Mouse (Mus musculus): ENCODE results near the gene Syt16. TPM values are rescaled to one million over a fixed set of nuclear protein-coding genes. Genes with fewer than 3 reads are reported as not detected.

Gene Syt16
- polyA plus RNA-seq, 1 experiment, result 0.61 TPM

DNA sequence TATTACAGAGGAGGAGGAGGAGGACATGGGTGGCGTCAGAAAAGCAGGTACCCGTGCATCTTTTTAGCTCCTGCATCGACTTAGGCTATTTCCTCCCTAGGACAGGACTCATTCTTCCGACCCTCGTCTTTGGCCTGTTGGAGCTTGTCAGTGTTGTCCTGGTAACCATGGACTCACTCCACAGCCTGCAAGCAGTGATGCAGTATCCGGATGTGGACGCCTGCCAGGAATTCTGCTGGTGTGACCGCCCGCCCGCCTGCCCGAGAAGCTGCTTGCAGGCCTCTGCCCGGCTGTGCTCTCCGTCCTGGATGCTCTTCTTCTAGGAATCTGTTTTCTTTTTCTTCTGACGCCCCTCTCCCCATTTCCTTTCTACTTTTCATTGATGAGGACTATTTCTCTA lies 14.9 kb upstream of the Syt16 start:
- no peak for TF ChIP-seq POLR2A (IDR thresholded peaks at IDR 0.05; ENCODE audit: control insufficient read depth, low read depth, low read length)
- no peak for TF ChIP-seq CTCF (IDR thresholded peaks at IDR 0.05; ENCODE audit: control insufficient read depth, insufficient read depth, insufficient replicate concordance, low read depth, low read length)
- Histone ChIP-seq H3K27ac (ENCODE audit: control insufficient read depth, insufficient read depth, low read depth, low read length) (no peak overlapping the region), H3K27me3 (ENCODE audit: control insufficient read depth, insufficient read depth, low read length) (no peaks in the 10 kb centered on the region), H3K4me1 (ENCODE audit: control insufficient read depth, insufficient read depth, low read length) (no peaks in the 10 kb centered on the region), H3K4me3 (ENCODE audit: control insufficient read depth, low read depth, low read length) (no peak overlapping the region), H3K36me3 (ENCODE audit: control insufficient read depth, insufficient read depth, low read length) (no peaks in the 10 kb centered on the region; the same call in 1 of the 2 replicates)

DNA sequence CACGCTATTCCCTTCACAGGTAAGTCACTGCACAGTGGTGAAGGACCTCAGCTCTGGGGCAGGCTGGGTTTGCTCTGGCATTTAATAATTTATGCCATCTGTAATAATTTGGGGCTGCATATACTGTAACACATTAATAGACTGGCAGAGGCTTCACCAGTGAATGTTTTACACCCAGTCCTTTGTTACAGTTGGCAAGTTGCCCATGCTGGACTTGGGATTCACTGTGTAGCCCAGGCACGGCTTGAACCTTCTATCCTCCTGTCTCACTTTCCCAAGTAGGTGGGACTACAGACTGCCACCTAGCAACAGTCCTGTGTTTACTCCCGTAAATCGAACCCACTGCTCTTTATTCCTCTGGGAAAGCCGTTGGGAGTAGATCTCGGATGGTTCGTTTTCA lies 11.2 kb upstream of the Syt16 start:
- H3K27me3 ChIP-seq (ENCODE audit: control insufficient read depth, insufficient read depth, low read length), result no peaks in the 10 kb centered on the region
- H3K36me3 ChIP-seq (ENCODE audit: control insufficient read depth, insufficient read depth, low read length), result no peaks in the 10 kb centered on the region; the same call in 1 of the 2 replicates

DNA sequence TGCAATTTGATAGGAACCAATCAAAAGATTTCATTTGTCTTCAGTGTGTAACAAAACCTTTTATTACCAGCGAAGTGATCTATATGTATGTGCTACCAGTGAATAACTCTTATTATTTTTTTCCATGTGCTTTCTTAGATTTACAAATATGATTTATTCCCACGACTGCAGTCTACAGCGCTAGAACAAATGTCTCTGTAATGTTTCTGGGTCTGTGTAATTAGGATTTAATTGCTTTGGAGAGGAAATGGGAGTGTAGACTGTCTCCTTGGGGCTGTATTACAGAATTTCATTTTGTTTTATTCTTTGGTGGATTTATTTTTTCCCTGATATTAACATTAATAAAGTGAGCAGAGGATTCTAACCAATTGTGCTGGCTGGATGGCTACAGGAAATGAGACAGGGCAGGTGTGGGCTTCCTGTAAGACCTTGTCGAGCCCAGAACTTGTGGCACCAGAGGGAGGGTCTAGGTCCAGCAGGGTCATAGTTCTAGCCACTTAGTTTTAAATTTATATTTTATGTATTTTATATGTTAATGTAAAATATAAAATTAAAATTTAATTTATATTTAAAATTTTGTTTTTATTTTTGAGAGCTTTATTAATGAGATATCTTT lies 9.0 kb upstream of the Syt16 start:
- no peaks in the 10 kb centered on the region for H3K36me3 ChIP-seq (ENCODE audit: control insufficient read depth, insufficient read depth, low read length)

More for the DNA sequence above, 11.2 kb upstream of the Syt16 start:
- TF ChIP-seq CTCF (IDR thresholded peaks at IDR 0.05; ENCODE audit: control insufficient read depth, insufficient read depth, insufficient replicate concordance, low read depth, low read length) (no peak), POLR2A (IDR thresholded peaks at IDR 0.05; ENCODE audit: control insufficient read depth, low read depth, low read length) (no peak)
- Histone ChIP-seq H3K4me1 (ENCODE audit: control insufficient read depth, insufficient read depth, low read length) (no peaks in the 10 kb centered on the region), H3K4me3 (ENCODE audit: control insufficient read depth, low read depth, low read length) (no peak overlapping the region), H3K27ac (ENCODE audit: control insufficient read depth, insufficient read depth, low read depth, low read length) (no peak overlapping the region)

DNA sequence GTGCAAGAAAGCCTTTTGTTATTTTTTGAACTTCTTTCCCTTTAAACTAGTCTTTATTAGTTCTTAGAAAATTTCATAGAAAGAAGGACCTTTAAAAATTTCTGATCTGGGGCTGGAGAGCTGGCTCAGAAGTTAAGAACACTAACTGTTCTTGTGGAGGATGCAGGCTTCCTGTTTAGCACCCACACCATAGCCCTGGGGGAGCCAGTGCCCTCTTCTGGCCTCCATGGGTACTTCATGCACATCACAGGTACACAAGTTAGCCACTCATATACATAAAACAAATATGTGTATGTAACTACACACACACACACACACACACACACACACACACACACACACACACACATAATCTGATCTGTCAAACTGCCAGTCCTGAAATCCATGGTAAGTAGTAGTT lies 7.9 kb upstream of the Syt16 start:
- Histone ChIP-seq H3K27me3 (ENCODE audit: control insufficient read depth, insufficient read depth, low read length) (no peaks in the 10 kb centered on the region), H3K4me1 (ENCODE audit: control insufficient read depth, insufficient read depth, low read length) (no peaks in the 10 kb centered on the region), H3K36me3 (ENCODE audit: control insufficient read depth, insufficient read depth, low read length) (no peaks in the 10 kb centered on the region), H3K27ac (ENCODE audit: control insufficient read depth, insufficient read depth, low read depth, low read length) (no peak overlapping the region), H3K4me3 (ENCODE audit: control insufficient read depth, low read depth, low read length) (no peak overlapping the region)
- TF ChIP-seq POLR2A (IDR thresholded peaks at IDR 0.05; ENCODE audit: control insufficient read depth, low read depth, low read length), result no peak
- peak; percentile 60; the same call in 1 of the 2 replicates for TF ChIP-seq CTCF (IDR thresholded peaks at IDR 0.05; ENCODE audit: control insufficient read depth, insufficient read depth, insufficient replicate concordance, low read depth, low read length)

More for the DNA sequence above, 9.0 kb upstream of the Syt16 start:
- TF ChIP-seq CTCF (IDR thresholded peaks at IDR 0.05; ENCODE audit: control insufficient read depth, insufficient read depth, insufficient replicate concordance, low read depth, low read length), result no peak
- TF ChIP-seq POLR2A (IDR thresholded peaks at IDR 0.05; ENCODE audit: control insufficient read depth, low read depth, low read length), result no peak
- no peak overlapping the region for H3K4me3 ChIP-seq (ENCODE audit: control insufficient read depth, low read depth, low read length)
- H3K27me3 ChIP-seq (ENCODE audit: control insufficient read depth, insufficient read depth, low read length), result no peaks in the 10 kb centered on the region
- no peak overlapping the region for H3K27ac ChIP-seq (ENCODE audit: control insufficient read depth, insufficient read depth, low read depth, low read length)
- H3K4me1 ChIP-seq (ENCODE audit: control insufficient read depth, insufficient read depth, low read length), result no peaks in the 10 kb centered on the region

DNA sequence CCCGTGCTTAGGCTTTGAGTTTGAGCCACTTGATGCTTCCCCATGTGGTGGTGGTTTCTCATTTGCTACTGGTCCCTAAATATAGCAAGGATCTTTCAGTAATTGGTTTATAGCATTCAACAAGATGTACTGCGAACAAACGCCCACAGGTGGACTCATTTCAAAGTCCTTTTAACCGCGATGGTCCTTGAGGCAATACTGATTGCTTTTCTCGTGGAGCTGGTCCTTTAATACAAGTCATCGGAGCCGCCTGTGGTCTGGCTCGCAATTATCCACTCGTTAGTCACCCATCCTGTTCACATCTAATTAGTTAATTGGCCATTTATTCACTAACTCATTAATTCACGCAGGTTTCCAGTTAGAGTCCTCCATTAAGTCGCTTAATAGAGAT lies 560 bp upstream of the Syt16 start:
- no peak overlapping the region for H3K4me3 ChIP-seq (ENCODE audit: control insufficient read depth, low read depth, low read length)
- no peak overlapping the region for H3K27ac ChIP-seq (ENCODE audit: control insufficient read depth, insufficient read depth, low read depth, low read length)
- no peaks in the 10 kb centered on the region for H3K36me3 ChIP-seq (ENCODE audit: control insufficient read depth, insufficient read depth, low read length)
- peaks cover 12% of the 10 kb centered on the region for H3K4me1 ChIP-seq (ENCODE audit: control insufficient read depth, insufficient read depth, low read length)
- TF ChIP-seq CTCF (IDR thresholded peaks at IDR 0.05; ENCODE audit: control insufficient read depth, insufficient read depth, insufficient replicate concordance, low read depth, low read length), result no peak
- TF ChIP-seq POLR2A (IDR thresholded peaks at IDR 0.05; ENCODE audit: control insufficient read depth, low read depth, low read length), result no peak
- H3K27me3 ChIP-seq (ENCODE audit: control insufficient read depth, insufficient read depth, low read length), result 0 out of 2 replicates have a peak, but pooled peaks cover 2% of the 10 kb centered on the region

DNA sequence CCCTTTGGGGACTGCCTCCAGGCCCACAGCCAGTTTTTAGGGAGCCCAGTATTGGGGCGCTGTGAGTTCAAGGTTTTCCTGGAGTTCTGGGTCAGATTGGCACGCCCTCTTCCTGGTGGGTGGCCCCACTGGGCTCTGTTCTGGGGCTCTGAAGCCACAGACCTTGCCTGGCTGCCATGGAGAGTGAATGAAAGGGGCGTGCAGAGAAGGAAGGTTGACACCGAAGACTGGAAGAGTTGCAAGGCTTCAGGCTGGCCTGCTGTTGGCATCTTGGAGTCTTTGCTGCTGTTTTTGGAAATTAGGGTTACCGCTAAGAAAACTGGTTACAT lies 631 bp downstream of the Syt16 start:
- Histone ChIP-seq H3K27ac (ENCODE audit: control insufficient read depth, insufficient read depth, low read depth, low read length) (no peak overlapping the region), H3K27me3 (ENCODE audit: control insufficient read depth, insufficient read depth, low read length) (0 out of 2 replicates have a peak, but pooled peaks cover 2% of the 10 kb centered on the region)
- TF ChIP-seq POLR2A (IDR thresholded peaks at IDR 0.05; ENCODE audit: control insufficient read depth, low read depth, low read length), result no peak
- TF ChIP-seq CTCF (IDR thresholded peaks at IDR 0.05; ENCODE audit: control insufficient read depth, insufficient read depth, insufficient replicate concordance, low read depth, low read length), result no peak

DNA sequence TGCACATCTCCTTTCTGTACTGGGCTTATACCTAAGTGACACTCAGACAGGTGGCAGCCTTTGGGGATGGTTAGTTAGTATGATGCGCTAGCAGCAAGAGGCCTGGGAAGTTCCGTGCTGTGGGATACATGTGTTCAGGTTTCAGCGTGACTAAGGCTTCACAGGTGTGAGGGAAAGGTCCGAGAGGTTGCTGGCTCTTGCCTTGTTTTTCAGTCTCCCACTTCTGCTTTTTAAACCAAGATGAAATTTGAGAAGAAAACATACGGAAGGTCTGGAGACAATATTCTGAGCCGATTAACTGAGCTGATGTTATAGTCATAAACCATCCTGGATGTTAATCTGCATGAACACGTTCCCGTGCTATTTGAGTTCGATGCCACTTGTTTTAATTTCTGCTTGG lies 5.0 kb downstream of the Syt16 start:
- no peaks in the 10 kb centered on the region for H3K36me3 ChIP-seq (ENCODE audit: control insufficient read depth, insufficient read depth, low read length)
- TF ChIP-seq POLR2A (IDR thresholded peaks at IDR 0.05; ENCODE audit: control insufficient read depth, low read depth, low read length) (no peak), CTCF (IDR thresholded peaks at IDR 0.05; ENCODE audit: control insufficient read depth, insufficient read depth, insufficient replicate concordance, low read depth, low read length) (no peak)
- no peak overlapping the region for H3K27ac ChIP-seq (ENCODE audit: control insufficient read depth, insufficient read depth, low read depth, low read length)
- no peak overlapping the region for H3K4me3 ChIP-seq (ENCODE audit: control insufficient read depth, low read depth, low read length)
- H3K27me3 ChIP-seq (ENCODE audit: control insufficient read depth, insufficient read depth, low read length), result no peaks in the 10 kb centered on the region
- peaks cover 5% of the 10 kb centered on the region for H3K4me1 ChIP-seq (ENCODE audit: control insufficient read depth, insufficient read depth, low read length)

More for the DNA sequence above, 631 bp downstream of the Syt16 start:
- peaks cover 12% of the 10 kb centered on the region for H3K4me1 ChIP-seq (ENCODE audit: control insufficient read depth, insufficient read depth, low read length)
- no peaks in the 10 kb centered on the region for H3K36me3 ChIP-seq (ENCODE audit: control insufficient read depth, insufficient read depth, low read length)
- H3K4me3 ChIP-seq (ENCODE audit: control insufficient read depth, low read depth, low read length), result peak overlapping the region; percentile 26; the same call in 1 of the 2 replicates
